Mouse (Mus musculus) testis, adult 2 months (tissue): ENCODE measurements at regions not wholly inside any gene's neighbourhood (a gene's known extent, or its start where the extent isn't known, plus 50 kb on each side); places are given as distances from the start of the nearest gene placed in this dataset.

Experiments
- H3K27ac ChIP-seq: fragments of 200-500 bp; 2 replicates; pipeline ENCODE4 v1.5.1; 2012; ENCODE audit warnings: low read depth, low read length; ENCODE audit not compliant: control insufficient read depth, insufficient read depth
- H3K27me3 ChIP-seq: fragments of 200-500 bp; 2 replicates; pipeline ENCODE4 v1.6.1; 2012; ENCODE audit warnings: mild to moderate bottlenecking, low read length, moderate library complexity; ENCODE audit not compliant: control insufficient read depth, insufficient read depth
- H3K36me3 ChIP-seq: fragments of 200-500 bp; 2 replicates; pipeline ENCODE4 v1.6.1; 2012; ENCODE audit warnings: mild to moderate bottlenecking, low read length; ENCODE audit not compliant: control insufficient read depth, insufficient read depth
- H3K4me1 ChIP-seq: fragments of 200-500 bp; 2 replicates; pipeline ENCODE4 v1.6.1; 2012; ENCODE audit warnings: low read length; ENCODE audit not compliant: control insufficient read depth, insufficient read depth
- H3K4me3 ChIP-seq: fragments of 200-500 bp; 2 replicates; pipeline ENCODE4 v1.5.1; 2012; ENCODE audit warnings: low read depth, mild to moderate bottlenecking, low read length, moderate library complexity, mixed read lengths; ENCODE audit not compliant: control insufficient read depth
- CTCF ChIP-seq: fragments of 200-500 bp; IDR thresholded peaks from 2 replicates; pipeline ENCODE4 v1.5.1; 2012; ENCODE audit warnings: low read depth, mild to moderate bottlenecking, inconsistent platforms, low read length, moderate library complexity; ENCODE audit not compliant: control insufficient read depth, insufficient read depth, insufficient replicate concordance
- POLR2A ChIP-seq: fragments of 200-500 bp; IDR thresholded peaks from 2 replicates; pipeline ENCODE4 v1.6.1; 2012; ENCODE audit warnings: low read depth, mild to moderate bottlenecking, inconsistent platforms, low read length, moderate library complexity; ENCODE audit not compliant: control insufficient read depth

DNA sequence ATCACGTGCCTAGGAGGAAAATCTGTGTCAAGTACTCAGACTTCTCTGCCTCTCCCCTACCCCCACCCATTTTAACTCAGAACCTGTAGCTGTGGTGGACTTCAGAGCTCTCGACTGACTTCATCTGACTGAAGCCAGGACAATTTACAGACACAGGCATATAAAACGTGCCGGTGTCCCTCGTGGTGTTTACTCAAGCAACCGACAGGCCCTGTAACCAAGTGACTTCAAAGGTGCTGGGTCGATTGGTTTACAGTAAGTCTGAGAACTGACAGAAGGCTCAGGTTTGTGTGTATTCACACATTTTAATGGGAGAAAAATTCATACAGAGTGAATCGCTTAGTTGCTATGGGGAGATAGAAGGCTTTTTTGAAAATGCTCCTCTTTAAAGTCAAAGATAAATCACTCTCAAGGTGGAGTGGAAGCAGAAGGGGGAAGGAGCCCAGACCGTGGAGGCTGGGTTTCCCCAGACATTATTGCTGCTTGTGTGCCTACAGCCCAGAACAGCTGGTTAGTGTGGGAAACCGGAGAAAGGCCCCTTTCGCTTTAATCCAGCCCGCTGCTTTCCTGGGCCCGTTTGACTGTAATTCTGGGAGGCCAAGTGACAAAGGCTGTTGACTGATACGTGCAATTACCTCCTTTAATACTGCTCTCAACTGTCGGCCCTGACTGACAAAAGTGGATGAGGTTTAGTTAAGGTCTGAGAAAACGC is 218.6 kb downstream of the Sox2 start:
- Histone ChIP-seq H3K4me3 (no peak overlapping the region), H3K27ac (no peak overlapping the region), H3K4me1 (no peaks in the 10 kb centered on the region), H3K27me3 (no peaks in the 10 kb centered on the region), H3K36me3 (no peaks in the 10 kb centered on the region)
- TF ChIP-seq CTCF (no peak), POLR2A (no peak)

DNA sequence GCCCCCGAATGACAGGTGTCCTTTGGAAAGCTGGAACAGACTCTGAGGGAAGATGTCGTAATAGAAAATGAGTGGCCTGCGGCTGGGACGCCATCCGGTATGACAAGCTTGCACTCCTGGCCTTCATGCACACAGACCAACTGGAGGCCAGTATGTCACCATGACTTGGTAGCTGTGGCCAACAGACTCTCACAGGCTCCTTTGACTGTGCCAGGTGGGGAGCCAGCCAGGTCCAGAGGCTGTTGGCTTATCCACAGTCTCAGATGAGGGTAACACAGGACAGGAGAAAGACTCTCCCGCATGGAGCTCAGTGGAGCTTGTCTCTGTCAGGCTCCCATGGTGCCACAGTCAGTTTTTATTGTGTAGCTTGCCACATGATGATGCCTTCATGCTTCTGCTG is 219.7 kb downstream of the Sox2 start:
- Histone ChIP-seq H3K27ac (no peak overlapping the region), H3K4me1 (no peaks in the 10 kb centered on the region), H3K27me3 (no peaks in the 10 kb centered on the region), H3K36me3 (no peaks in the 10 kb centered on the region), H3K4me3 (no peak overlapping the region)
- TF ChIP-seq POLR2A (no peak), CTCF (no peak)

DNA sequence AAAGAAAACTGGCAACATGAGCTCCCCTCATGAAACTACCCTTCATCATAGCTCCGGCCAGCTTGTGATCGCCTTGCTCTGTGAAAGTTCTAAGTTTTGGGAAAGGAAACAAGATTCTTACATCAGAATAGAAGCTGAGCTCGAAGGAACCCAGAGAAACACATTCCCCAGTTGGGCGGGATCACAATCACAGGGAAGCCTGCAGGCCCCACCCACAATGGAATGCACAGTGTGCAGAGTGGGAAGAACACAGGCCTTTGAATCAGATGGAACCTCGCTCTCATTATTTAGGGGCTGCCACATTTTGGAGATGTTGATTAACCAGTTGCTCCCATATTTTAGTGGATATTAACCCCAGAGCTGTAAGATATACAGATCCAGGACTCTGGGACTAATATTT is 234.9 kb downstream of the Sox2 start:
- TF ChIP-seq CTCF: no peak
- TF ChIP-seq POLR2A: no peak
- Histone ChIP-seq H3K4me3 (no peak overlapping the region), H3K27me3 (no peaks in the 10 kb centered on the region), H3K27ac (no peak overlapping the region), H3K36me3 (no peaks in the 10 kb centered on the region), H3K4me1 (no peaks in the 10 kb centered on the region; the same call in 1 of the 2 replicates)

DNA sequence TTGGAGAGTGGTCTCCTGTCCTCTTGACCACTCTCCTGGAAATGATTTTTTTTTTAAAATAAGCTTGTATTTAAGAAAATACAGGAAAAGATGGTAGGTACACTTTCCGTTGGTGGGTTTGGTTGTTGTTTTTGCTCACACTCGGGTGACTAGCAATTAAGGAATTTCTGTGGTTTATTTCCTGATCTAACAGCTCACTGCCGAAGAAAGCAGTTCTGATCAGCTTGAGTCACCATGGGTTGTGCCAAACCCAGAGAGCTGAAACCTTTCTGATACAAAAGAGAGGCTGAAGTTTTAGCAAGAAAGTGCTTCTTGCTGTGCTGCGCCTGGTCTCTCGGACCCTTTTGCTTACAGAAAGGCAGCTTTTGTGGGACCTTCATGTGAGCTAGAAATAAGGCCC is 243.2 kb downstream of the Sox2 start:
- H3K4me1 ChIP-seq: peaks cover 10% of the 10 kb centered on the region
- TF ChIP-seq POLR2A: no peak
- TF ChIP-seq CTCF: no peak

DNA sequence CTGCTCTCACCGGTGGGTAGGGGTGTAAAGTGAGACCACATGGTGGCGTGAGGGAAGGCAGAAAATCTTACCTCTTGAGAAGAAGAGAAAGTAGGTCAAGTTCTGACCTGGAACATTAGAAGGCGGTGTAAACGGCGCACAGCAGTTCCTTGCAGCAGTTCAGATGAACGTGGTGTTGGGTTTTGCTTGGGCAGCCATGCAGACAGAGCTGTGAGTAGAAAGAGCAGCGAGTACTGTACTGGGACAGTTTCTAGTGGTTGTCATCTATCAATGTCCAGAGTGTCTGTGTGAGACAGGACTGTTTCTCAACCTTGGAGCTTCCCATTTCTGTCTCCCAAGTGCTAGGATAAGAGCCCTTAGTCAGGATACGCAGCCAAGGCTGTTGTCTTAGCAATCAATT is 252.9 kb downstream of the Sox2 start:
- Histone ChIP-seq H3K27me3 (no peaks in the 10 kb centered on the region), H3K36me3 (no peaks in the 10 kb centered on the region), H3K4me1 (no peaks in the 10 kb centered on the region), H3K27ac (no peak overlapping the region), H3K4me3 (no peak overlapping the region)
- TF ChIP-seq POLR2A (no peak), CTCF (no peak)

More for the DNA sequence above, 243.2 kb downstream of the Sox2 start:
- no peak overlapping the region for H3K4me3 ChIP-seq
- no peaks in the 10 kb centered on the region for H3K27me3 ChIP-seq
- no peak overlapping the region for H3K27ac ChIP-seq
- no peaks in the 10 kb centered on the region for H3K36me3 ChIP-seq

DNA sequence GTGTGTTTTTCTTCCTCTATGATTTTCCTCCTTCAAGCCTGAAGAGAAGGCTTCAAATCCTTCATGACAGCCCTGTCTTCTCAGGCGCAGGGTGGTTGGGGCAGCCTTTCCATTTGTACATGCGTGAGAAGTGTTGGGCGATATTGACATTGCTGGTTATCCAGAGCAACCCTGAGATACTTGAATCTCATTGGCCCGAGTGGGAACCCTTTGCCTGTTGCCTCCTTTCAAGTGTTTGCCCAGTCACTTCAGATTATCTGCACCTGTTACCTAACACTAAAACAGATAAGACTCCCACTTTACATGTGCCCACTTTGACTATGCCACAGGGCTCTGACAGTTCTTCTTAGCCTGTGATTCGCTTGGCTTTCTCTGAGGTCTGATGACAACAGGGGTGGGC is 258.3 kb downstream of the Sox2 start:
- Histone ChIP-seq H3K36me3 (no peaks in the 10 kb centered on the region), H3K27me3 (no peaks in the 10 kb centered on the region), H3K4me3 (no peak overlapping the region), H3K4me1 (no peaks in the 10 kb centered on the region), H3K27ac (no peak overlapping the region)
- TF ChIP-seq POLR2A (no peak), CTCF (no peak)

DNA sequence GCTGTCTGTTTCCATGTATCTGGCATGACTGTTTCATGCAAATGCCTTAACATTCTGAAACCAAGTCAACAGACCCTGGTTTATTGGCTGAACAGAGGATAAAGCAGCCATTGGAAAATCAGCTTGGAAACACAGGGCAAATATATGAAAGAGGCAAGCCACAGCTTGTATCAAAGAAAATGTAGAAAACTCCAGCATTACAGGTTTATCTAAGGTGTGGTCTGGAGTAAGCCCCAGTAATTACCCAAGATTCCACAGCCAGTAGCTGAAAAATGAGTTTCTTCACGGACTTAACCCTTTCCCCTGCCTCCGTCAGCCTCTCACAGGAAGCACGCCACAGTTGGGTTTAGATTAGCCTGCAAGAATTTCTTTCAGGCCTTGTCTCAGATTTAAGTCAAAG is 259.1 kb downstream of the Sox2 start:
- no peaks in the 10 kb centered on the region for H3K36me3 ChIP-seq
- H3K27me3 ChIP-seq: no peaks in the 10 kb centered on the region
- no peak overlapping the region for H3K27ac ChIP-seq
- no peak overlapping the region for H3K4me3 ChIP-seq
- H3K4me1 ChIP-seq: no peaks in the 10 kb centered on the region
- TF ChIP-seq CTCF: no peak
- TF ChIP-seq POLR2A: no peak
